Mouse (Mus musculus): ENCODE data around the gene Cpn2.

Cpn2 gene

GRCm38 (mm10) chr16:30244037-30244700, 23.1 kb downstream of the Cpn2 start:
- in situ Hi-C loops (cut with MboI; ENCODE audit: low sequenced_read_pairs): no loop called here

GRCm38 (mm10) chr16:30241623-30242022, 25.7 kb downstream of the Cpn2 start:
- in situ Hi-C loops (cut with MboI; ENCODE audit: low sequenced_read_pairs): no loop called here

- in situ Hi-C loops (cut with MboI; ENCODE audit: low sequenced_read_pairs): no loop called here
Observed at GRCm38 (mm10) chr16:30238791-30239190, 28.5 kb downstream of the Cpn2 start.

GRCm38 (mm10) chr16:30236091-30236699, 31.1 kb downstream of the Cpn2 start:
- in situ Hi-C loops (cut with MboI; ENCODE audit: low sequenced_read_pairs): no loop called here

DNA sequence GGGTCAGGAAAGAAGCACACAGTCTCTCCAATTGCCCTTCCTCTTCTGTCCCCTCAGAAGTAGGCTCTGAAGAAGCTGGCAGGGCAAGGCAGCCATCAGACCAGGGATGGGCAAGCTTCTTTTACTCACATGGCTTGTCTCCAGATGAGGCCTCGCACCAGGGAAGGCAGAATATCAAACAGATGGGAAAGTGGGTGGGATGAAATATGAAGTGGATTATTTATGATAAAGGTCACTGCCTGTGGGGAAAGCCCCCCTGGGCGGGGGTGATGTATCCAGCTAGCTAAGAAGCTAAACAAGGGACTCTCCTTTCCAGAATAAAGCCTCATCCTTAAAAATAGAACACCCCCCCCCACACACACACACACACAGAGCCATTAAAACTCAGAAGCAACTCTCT, 31.7 kb downstream of the Cpn2 start:
- in situ Hi-C loops (cut with MboI; ENCODE audit: low sequenced_read_pairs): no loop called here

- in situ Hi-C loops (cut with MboI; ENCODE audit: low sequenced_read_pairs): no loop called here
Observed at GRCm38 (mm10) chr16:30234636-30235546, 32.4 kb downstream of the Cpn2 start.

- in situ Hi-C loops (cut with MboI; ENCODE audit: low sequenced_read_pairs): no loop called here
Observed at GRCm38 (mm10) chr16:30234077-30234476, 33.2 kb downstream of the Cpn2 start.

- in situ Hi-C loops (cut with MboI; ENCODE audit: low sequenced_read_pairs): no loop called here
Observed at GRCm38 (mm10) chr16:30231882-30232604, 35.3 kb downstream of the Cpn2 start.

- in situ Hi-C loops (cut with MboI; ENCODE audit: low sequenced_read_pairs): no loop called here
Observed at GRCm38 (mm10) chr16:30227352-30227751, 39.9 kb downstream of the Cpn2 start.

DNA sequence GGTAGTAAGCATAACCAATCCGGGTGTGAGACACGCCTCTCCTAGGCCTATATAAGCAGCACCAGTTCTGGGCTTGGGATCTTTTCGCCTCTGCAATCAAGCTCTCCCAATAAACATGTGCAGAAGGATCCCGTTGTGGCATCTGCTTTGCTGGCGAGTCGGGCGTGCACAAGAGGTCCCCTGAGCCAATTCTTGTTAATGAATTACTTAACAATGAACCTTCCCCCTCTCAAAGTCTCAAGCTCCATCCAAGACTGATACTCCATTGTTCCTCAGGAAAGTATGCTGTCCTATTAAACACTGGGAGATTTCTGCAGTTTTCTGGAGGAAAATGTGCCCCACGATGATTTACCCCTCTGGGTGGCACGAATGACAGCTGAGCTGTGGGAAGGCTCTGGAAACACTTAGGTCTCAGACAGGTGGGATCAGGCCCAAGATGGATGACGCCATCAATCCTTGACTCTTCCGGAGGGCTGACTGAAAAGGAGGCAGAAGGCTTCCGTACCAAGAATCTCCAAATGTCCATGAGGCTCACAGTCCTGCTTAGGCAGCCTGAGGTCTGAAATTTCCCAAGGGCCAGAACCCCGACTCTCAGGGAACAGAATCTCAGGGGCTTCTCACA, 46.0 kb downstream of the Cpn2 start:
- in situ Hi-C loops (cut with MboI; ENCODE audit: low sequenced_read_pairs): no loop called here

DNA sequence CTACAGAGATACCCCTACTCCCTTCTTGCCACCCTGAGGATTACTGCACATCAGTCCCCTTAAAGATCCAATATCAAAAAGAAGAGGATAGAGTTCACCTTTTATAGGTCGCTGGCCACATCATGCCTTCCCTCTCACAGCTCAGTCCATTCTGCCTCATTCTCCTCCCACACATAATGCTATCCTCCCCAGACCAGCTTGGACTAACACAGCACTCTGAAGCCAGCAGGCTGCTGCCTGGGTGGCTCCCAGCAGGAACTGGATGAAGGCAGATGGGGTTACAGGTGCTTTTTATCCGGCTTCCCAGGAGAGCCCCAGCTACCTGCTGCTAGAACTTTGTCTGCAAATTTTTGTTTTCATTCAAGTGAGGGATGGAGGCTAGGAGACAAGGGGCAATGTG, 51.5 kb downstream of the Cpn2 start:
- in situ Hi-C loops (cut with MboI; ENCODE audit: low sequenced_read_pairs): no loop called here

DNA sequence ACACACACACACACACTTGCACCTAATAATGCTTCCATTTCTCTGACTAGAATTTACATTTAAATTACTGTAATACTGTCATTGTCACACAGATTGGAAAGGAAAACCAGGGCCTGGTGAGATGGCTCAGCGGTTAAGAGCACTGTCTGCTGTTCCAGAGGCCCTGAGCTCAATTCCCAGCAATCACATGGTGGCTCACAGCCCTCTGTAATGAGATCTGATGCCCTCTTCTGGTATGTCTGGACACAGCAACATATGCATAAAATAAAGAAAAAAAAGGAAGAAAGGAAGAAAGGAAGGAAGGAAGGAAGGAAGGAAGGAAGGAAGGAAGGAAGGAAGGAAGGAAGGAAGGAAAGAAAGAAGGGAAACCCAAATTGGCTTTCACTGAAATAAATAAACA, 53.7 kb downstream of the Cpn2 start:
- in situ Hi-C loops (cut with MboI; ENCODE audit: low sequenced_read_pairs): no loop called here

DNA sequence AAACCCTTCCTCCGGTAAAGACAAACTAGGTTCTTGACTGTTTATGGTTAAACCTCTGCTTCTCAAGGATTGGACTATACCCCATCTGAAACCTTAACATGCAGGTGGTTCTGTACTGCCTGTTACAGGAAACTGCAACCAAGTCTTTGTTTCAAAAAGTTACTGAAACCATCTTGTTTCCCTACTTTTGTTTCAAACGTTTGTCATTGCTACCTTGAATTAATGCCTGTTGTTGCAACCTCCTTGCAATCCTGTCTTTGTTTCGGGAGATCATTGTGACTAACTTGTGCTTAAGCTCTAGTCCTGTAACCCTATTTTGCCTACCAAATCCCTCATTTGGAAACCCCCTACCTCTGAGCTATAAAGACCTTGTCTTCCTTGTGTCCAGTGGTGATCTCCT, 55.3 kb downstream of the Cpn2 start:
- in situ Hi-C loops (cut with MboI; ENCODE audit: low sequenced_read_pairs): no loop called here

GRCm38 (mm10) chr16:30209264-30209663, 58.0 kb downstream of the Cpn2 start:
- in situ Hi-C loops (cut with MboI; ENCODE audit: low sequenced_read_pairs): no loop called here

DNA sequence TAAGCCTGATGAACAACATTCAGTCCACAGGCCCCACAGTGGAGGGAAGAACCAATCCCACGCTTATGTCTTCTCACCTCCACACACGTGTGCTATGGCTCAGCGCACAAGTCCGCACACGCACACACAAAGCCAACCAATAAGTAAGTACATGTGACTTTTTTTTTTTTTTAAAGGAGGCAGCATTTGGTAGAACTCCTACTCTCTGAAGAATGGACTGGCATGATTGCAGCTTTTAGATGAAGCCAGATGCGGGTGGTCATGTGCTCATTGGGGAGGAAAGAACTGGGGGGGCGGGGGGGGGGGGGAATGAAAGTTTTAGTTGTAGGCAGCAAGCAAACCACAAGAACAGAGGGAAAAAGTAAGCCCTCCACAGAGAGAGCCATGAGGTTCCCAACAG, 59.3 kb downstream of the Cpn2 start:
- in situ Hi-C loops (cut with MboI; ENCODE audit: low sequenced_read_pairs): no loop called here

DNA sequence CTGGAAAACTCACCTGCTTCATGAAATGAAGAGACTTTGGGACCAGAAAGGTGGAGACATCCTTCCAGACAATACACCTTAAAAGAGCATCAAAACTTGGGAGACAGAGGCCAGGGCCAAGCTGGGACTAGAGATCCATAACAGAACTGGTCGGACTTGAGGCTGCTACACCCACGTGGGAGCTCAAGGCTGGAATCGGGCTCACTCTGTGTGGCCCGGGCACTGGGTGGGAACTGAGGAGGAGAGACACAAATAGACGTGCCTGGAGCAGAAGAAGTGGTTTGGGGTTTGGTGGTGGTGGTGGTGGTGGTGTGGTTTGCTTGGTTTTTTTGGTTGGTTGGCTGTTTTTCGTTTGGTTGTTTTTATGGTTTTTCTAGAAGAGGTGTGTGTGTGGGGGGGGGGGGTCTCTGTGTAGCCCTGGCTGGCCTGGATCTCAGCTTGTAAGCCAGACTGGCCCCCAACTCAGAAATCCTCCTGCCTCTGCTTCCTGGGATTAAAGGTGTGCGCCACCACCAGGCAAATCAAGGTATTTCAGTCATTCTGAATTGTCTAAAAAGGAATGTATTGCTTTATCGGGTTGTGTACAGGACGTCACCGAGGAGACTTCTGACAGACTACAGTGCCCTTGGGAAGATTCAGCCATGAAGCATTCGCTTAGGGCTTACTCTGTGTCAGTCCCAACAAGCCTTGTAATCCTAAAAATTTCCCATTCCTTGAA, 60.0 kb downstream of the Cpn2 start:
- in situ Hi-C loops (cut with MboI; ENCODE audit: low sequenced_read_pairs): no loop called here
